In genomic region chr5:107438353-107438752, GRCm38 (mm10) we compare ENCODE assay signal across 8 mouse cellular contexts. TPM values are rescaled to one million over a fixed set of nuclear protein-coding genes. Genes with fewer than 3 reads are reported as not detected.
A peak's percentile ranks its signal among the peaks of the same experiment; 100 is the strongest.
DNase-seq lines count a peak whose midpoint lies in the region; ATAC-seq and TF ChIP-seq lines count a peak whose summit lies in the region.

No protein-coding gene starts in this region.

- TF ChIP-seq POLR2A in cortical plate, adult 2 months (IDR thresholded peaks at IDR 0.05; ENCODE audit: extremely low read depth, insufficient read depth, low read length) = no peak

- no peaks in the 10 kb centered on the region for H3K36me3 ChIP-seq in kidney, embryonic 16.5 days (ENCODE audit: insufficient read depth, low read length)
- no peaks in the 10 kb centered on the region for H3K36me3 ChIP-seq in hindbrain, postnatal 0 days (ENCODE audit: insufficient read depth, low read length)
- H3K36me3 ChIP-seq in midbrain, embryonic 14.5 days (ENCODE audit: control insufficient read depth, insufficient read depth, low read length) = no peaks in the 10 kb centered on the region

- no peaks in the 10 kb centered on the region for H3K9me3 ChIP-seq in kidney, embryonic 16.5 days (ENCODE audit: low read length)
- no peaks in the 10 kb centered on the region for H3K9me3 ChIP-seq in hindbrain, postnatal 0 days (ENCODE audit: low read length)
- no peaks in the 10 kb centered on the region for H3K9me3 ChIP-seq in midbrain, embryonic 14.5 days (ENCODE audit: control insufficient read depth, low read length)

- peak overlapping the region; percentile 93 for H3K4me3 ChIP-seq in kidney, embryonic 16.5 days (ENCODE audit: low read length)
- peak overlapping the region; percentile 45 for H3K4me3 ChIP-seq in cortical plate, adult 2 months (ENCODE audit: insufficient read depth, low read length)
- H3K4me3 ChIP-seq in hindbrain, postnatal 0 days (ENCODE audit: low read length) = peak overlapping the region; percentile 89
- peak overlapping the region; percentile 74 for H3K4me3 ChIP-seq in midbrain, embryonic 14.5 days (replicated peaks; ENCODE audit: low read depth, low read length)

- no peaks in the 10 kb centered on the region for H3K27me3 ChIP-seq in kidney, embryonic 16.5 days (ENCODE audit: insufficient read depth, low read length)
- H3K27me3 ChIP-seq in hindbrain, postnatal 0 days (ENCODE audit: insufficient read depth, low read length) = no peaks in the 10 kb centered on the region
- H3K27me3 ChIP-seq in midbrain, embryonic 14.5 days (ENCODE audit: control insufficient read depth, insufficient read depth, low read length) = no peaks in the 10 kb centered on the region

- no peak for DNase-seq in kidney, postnatal 36 days
- DNase-seq in hindbrain, postnatal 0 days (ENCODE audit: low spot score) = peak; percentile 42
- DNase-seq in midbrain, embryonic 14.5 days = no peak
- DNase-seq in thymus, postnatal 14 days = no peak
- DNase-seq in gastrocnemius, postnatal 10 days = no peak
- DNase-seq in right cerebral cortex, adult 18-20 months = no peak

- TF ChIP-seq CTCF in cortical plate, adult 2 months (IDR thresholded peaks at IDR 0.05; ENCODE audit: extremely low read depth, insufficient read depth, low read length) = no peak
- 0 out of 2 replicates have a peak, but pooled peaks have one; percentile 13 for TF ChIP-seq CTCF in hindbrain, postnatal 0 days (IDR thresholded peaks at IDR 0.05; ENCODE audit: low read depth)

- peak overlapping the region; percentile 93 for H3K27ac ChIP-seq in kidney, embryonic 16.5 days (ENCODE audit: low read length)
- peak overlapping the region; percentile 94; the same call in 1 of the 2 replicates for H3K27ac ChIP-seq in cortical plate, adult 2 months (ENCODE audit: insufficient read depth, low read length)
- H3K27ac ChIP-seq in hindbrain, postnatal 0 days = peak overlapping the region; percentile 91
- peak overlapping the region; percentile 90; the same call in 1 of the 2 replicates for H3K27ac ChIP-seq in midbrain, embryonic 14.5 days (replicated peaks; ENCODE audit: low read depth, low read length)

- peaks cover 11% of the 10 kb centered on the region for H3K4me1 ChIP-seq in kidney, embryonic 16.5 days (ENCODE audit: insufficient read depth, low read length)
- H3K4me1 ChIP-seq in cortical plate, adult 2 months (ENCODE audit: control insufficient read depth, insufficient read depth, low read length) = peaks cover 2% of the 10 kb centered on the region; the same call in 1 of the 2 replicates
- no peaks in the 10 kb centered on the region for H3K4me1 ChIP-seq in hindbrain, postnatal 0 days (ENCODE audit: insufficient read depth, low read length)
- H3K4me1 ChIP-seq in midbrain, embryonic 14.5 days (ENCODE audit: control insufficient read depth, insufficient read depth, low read length) = 0 out of 2 replicates have a peak, but pooled peaks cover 4% of the 10 kb centered on the region

- peak; percentile 12; the same call in 1 of the 2 replicates for ATAC-seq in kidney, embryonic 16.5 days (ENCODE audit: low FRiP score, low TSS enrichment)
- ATAC-seq in hindbrain, postnatal 0 days = peak; percentile 24; the same call in 1 of the 2 replicates
- ATAC-seq in midbrain, embryonic 14.5 days (ENCODE audit: low FRiP score, low TSS enrichment) = 0 out of 2 replicates have a peak, but pooled peaks have one; percentile 22

- H3K4me2 ChIP-seq in kidney, embryonic 16.5 days (replicated peaks; ENCODE audit: low read depth, low read length) = peak overlapping the region; percentile 77
- peak overlapping the region; percentile 62 for H3K4me2 ChIP-seq in hindbrain, postnatal 0 days (ENCODE audit: low read depth, low read length)
- peak overlapping the region; percentile 72 for H3K4me2 ChIP-seq in midbrain, embryonic 14.5 days (ENCODE audit: low read length)

- H3K9ac ChIP-seq in kidney, embryonic 16.5 days (replicated peaks; ENCODE audit: low read length) = peak overlapping the region; percentile 96
- peak overlapping the region; percentile 93 for H3K9ac ChIP-seq in hindbrain, postnatal 0 days (replicated peaks; ENCODE audit: low read length)
- peak overlapping the region; percentile 81 for H3K9ac ChIP-seq in midbrain, embryonic 14.5 days (replicated peaks; ENCODE audit: low read length)

- 19% methylated on average over 7 of the region's 7 CpGs for WGBS in kidney, embryonic 16.5 days
- 19% methylated on average over 7 of the region's 7 CpGs for WGBS in hindbrain, postnatal 0 days
- 25% methylated on average over 7 of the region's 7 CpGs for WGBS in midbrain, embryonic 14.5 days

RNA-seq across cellular contexts. Expression of gene Btbd8, which starts 0.6 kb away (rescaled TPM):
- polyA plus RNA-seq in kidney, embryonic 16.5 days (2015; fragmentation: Nextera tagmentation; extraction: Ambion mirVana) = 2.7 and 5.3 TPM in 2 replicates
- polyA plus RNA-seq in cortical plate, adult 2 months (2012; rRNA removed) = 96.9 and 98.0 TPM in 2 replicates
- 26.5 and 28.8 TPM in 2 replicates for total RNA-seq in hindbrain, postnatal 0 days (2014; rRNA removed)
- polyA plus RNA-seq in hindbrain, postnatal 0 days (2015; fragmentation: Nextera tagmentation; extraction: Ambion mirVana) = 22.4 and 23.0 TPM in 2 replicates
- polyA plus RNA-seq in midbrain, embryonic 14.5 days (2014; fragmentation: Nextera tagmentation; extraction: Ambion mirVana) = 14.7 and 19.9 TPM in 2 replicates
- 10 to 100 TPM; 17.5 to 20.0 TPM for total RNA-seq in gastrocnemius, postnatal 10 days (2021)

RNA-seq across cellular contexts. Expression of gene Lpcat2b, which starts 7.0 kb away (rescaled TPM):
- polyA plus RNA-seq in kidney, embryonic 16.5 days (2015; fragmentation: Nextera tagmentation; extraction: Ambion mirVana) = not detected in 2 replicates
- polyA plus RNA-seq in cortical plate, adult 2 months (2012; rRNA removed) = 0.06 and 0.10 TPM in 2 replicates
- total RNA-seq in hindbrain, postnatal 0 days (2014; rRNA removed) = not detected in 2 replicates
- polyA plus RNA-seq in hindbrain, postnatal 0 days (2015; fragmentation: Nextera tagmentation; extraction: Ambion mirVana) = not detected in 2 replicates
- polyA plus RNA-seq in midbrain, embryonic 14.5 days (2014; fragmentation: Nextera tagmentation; extraction: Ambion mirVana) = not detected in 2 replicates
- not detected for total RNA-seq in gastrocnemius, postnatal 10 days (2021)

RNA-seq across cellular contexts. Expression of gene Ephx4, which starts 35.8 kb away (rescaled TPM):
- polyA plus RNA-seq in kidney, embryonic 16.5 days (2015; fragmentation: Nextera tagmentation; extraction: Ambion mirVana) = 1.1 and 1.2 TPM in 2 replicates
- polyA plus RNA-seq in cortical plate, adult 2 months (2012; rRNA removed) = 113 and 123 TPM in 2 replicates
- 1.8 and 8.1 TPM in 2 replicates for total RNA-seq in hindbrain, postnatal 0 days (2014; rRNA removed)
- 5.5 and 5.9 TPM in 2 replicates for polyA plus RNA-seq in hindbrain, postnatal 0 days (2015; fragmentation: Nextera tagmentation; extraction: Ambion mirVana)
- polyA plus RNA-seq in midbrain, embryonic 14.5 days (2014; fragmentation: Nextera tagmentation; extraction: Ambion mirVana) = 0.93 and 2.9 TPM in 2 replicates
- 1 to 10 TPM; 3.1 to 3.5 TPM for total RNA-seq in gastrocnemius, postnatal 10 days (2021)

Comparison
In these comparisons a context has a peak if more than half of its experiments do, and no peak if none do; other contexts are left out.
1. RNA of gene Ephx4, which starts 35.8 kb away (polyA plus RNA-seq): 113 to 123 TPM in cortical plate, adult 2 months; 5.5 to 5.9 TPM in hindbrain, postnatal 0 days, 1.1 to 1.2 TPM in kidney, embryonic 16.5 days and 0.93 to 2.9 TPM in midbrain, embryonic 14.5 days; every median in the first group is over 10 times any median in the second.
2. Peak in every context shown above with its lines, with median percentiles within 50 percentile points of each other: ATAC-seq, H3K27ac ChIP-seq, H3K4me2 ChIP-seq, H3K4me3 ChIP-seq and H3K9ac ChIP-seq.